Mouse (Mus musculus): Measurements from ENCODE around the gene Mfsd4b5. TPM values are rescaled to one million over a fixed set of nuclear protein-coding genes. Genes with fewer than 3 reads are reported as not detected.

The Mfsd4b5 gene
- total and polyA plus RNA-seq, 2 experiments from 2014 or later: not detected

DNA sequence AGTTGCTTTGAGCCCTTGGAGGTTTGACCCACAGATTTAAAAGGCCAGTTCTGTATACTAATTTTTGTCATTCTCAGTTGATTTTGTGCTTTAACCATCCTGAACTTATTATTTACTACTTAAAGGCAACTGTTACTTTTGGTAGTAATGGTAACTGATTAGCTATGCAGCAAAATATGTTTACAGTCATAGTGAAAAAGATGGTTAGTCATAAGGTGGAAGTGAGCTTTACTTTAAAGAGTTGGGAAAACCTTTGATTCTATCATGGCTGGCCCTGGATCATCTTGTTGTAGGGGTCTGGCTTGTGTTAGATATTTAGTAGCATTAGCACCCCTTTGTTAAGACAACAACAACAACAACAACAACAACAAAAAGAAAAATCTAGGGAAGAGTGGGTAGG lies 73.8 kb downstream of the Mfsd4b5 start:
- Histone ChIP-seq H3K4me2 (ENCODE audit: low read depth) (no peak overlapping the region), H3K27me3 (ENCODE audit: insufficient read depth, low read length) (no peaks in the 10 kb centered on the region), H3K4me1 (ENCODE audit: insufficient read depth) (no peaks in the 10 kb centered on the region), H3K9ac (no peak overlapping the region), H3K4me3 (ENCODE audit: low read depth, low read length) (no peak overlapping the region), H3K27ac (ENCODE audit: low read depth, low read length) (no peak overlapping the region), H3K9me3 (ENCODE audit: low read length) (no peaks in the 10 kb centered on the region), H3K36me3 (ENCODE audit: insufficient read depth) (no peaks in the 10 kb centered on the region)
- DNase-seq (no peak), ATAC-seq (no peak)
- no peak for TF ChIP-seq CTCF (IDR thresholded peaks at IDR 0.05; ENCODE audit: low read depth)

- WGBS: 66% methylated on average over 13 of the region's 13 CpGs
- no peaks in the 10 kb centered on the region for H3K4me1 ChIP-seq (ENCODE audit: insufficient read depth)
- H3K27me3 ChIP-seq (ENCODE audit: insufficient read depth, low read length): no peaks in the 10 kb centered on the region
- no peak for TF ChIP-seq CTCF (IDR thresholded peaks at IDR 0.05; ENCODE audit: low read depth)
- no peak overlapping the region for H3K9ac ChIP-seq
- no peaks in the 10 kb centered on the region for H3K36me3 ChIP-seq (ENCODE audit: insufficient read depth)
- no peak overlapping the region for H3K27ac ChIP-seq (ENCODE audit: low read depth, low read length)
- DNase-seq: no peak
- no peak overlapping the region for H3K4me2 ChIP-seq (ENCODE audit: low read depth)
- H3K9me3 ChIP-seq (ENCODE audit: low read length): no peaks in the 10 kb centered on the region
- ATAC-seq: no peak
- no peak overlapping the region for H3K4me3 ChIP-seq (ENCODE audit: low read depth, low read length)
These were observed 77.5 kb downstream of the Mfsd4b5 start for GRCm38 (mm10) chr10:39908768-39909441.

Other genes with a start within 250 kb of the Mfsd4b5 start
- gene Mfsd4b4, start 87.4 kb downstream of the Mfsd4b5 start, total RNA-seq (2014; rRNA removed): 8.8 and 14.2 TPM in 2 replicates
- 2.1 and 2.7 TPM in 2 replicates for gene Mfsd4b4, start 87.4 kb downstream of the Mfsd4b5 start, polyA plus RNA-seq (2015; fragmentation: Nextera tagmentation; extraction: Ambion mirVana)
- gene Mfsd4b2, start 59.7 kb downstream of the Mfsd4b5 start, total RNA-seq (2014; rRNA removed): not detected in 2 replicates
- gene Mfsd4b2, start 59.7 kb downstream of the Mfsd4b5 start, polyA plus RNA-seq (2015; fragmentation: Nextera tagmentation; extraction: Ambion mirVana): not detected in 2 replicates
- gene Mfsd4b3, start 26.5 kb downstream of the Mfsd4b5 start, total RNA-seq (2014; rRNA removed): 0.46 TPM in 1 of 2 replicates, not detected in the other
- not detected in 2 replicates for gene Mfsd4b3, start 26.5 kb downstream of the Mfsd4b5 start, polyA plus RNA-seq (2015; fragmentation: Nextera tagmentation; extraction: Ambion mirVana)
- 0.15 and 0.62 TPM in 2 replicates for gene Mfsd4b1, start 38.6 kb upstream of the Mfsd4b5 start, total RNA-seq (2014; rRNA removed)
- 0.21 and 0.94 TPM in 2 replicates for gene Mfsd4b1, start 38.6 kb upstream of the Mfsd4b5 start, polyA plus RNA-seq (2015; fragmentation: Nextera tagmentation; extraction: Ambion mirVana)
- 1.7 and 2.5 TPM in 2 replicates for gene Slc16a10, start 155.6 kb upstream of the Mfsd4b5 start, total RNA-seq (2014; rRNA removed)
- 1.3 and 1.5 TPM in 2 replicates for gene Slc16a10, start 155.6 kb upstream of the Mfsd4b5 start, polyA plus RNA-seq (2015; fragmentation: Nextera tagmentation; extraction: Ambion mirVana)

All from forebrain, postnatal 0 days (tissue).